Mouse (Mus musculus) ZHBTc4 (cell line): ENCODE measurements at regions not wholly inside any gene's neighbourhood (a gene's known extent, or its start where the extent isn't known, plus 50 kb on each side); places are given as distances from the start of the nearest gene placed in this dataset.
A peak's percentile ranks its signal among the peaks of the same experiment; 100 is the strongest.

Experiments
- DNase-seq: peaks from one replicate; pipeline ENCODE4 v3.0.0-alpha.2; 2011; ENCODE audit warnings: low read depth, low spot score

DNA sequence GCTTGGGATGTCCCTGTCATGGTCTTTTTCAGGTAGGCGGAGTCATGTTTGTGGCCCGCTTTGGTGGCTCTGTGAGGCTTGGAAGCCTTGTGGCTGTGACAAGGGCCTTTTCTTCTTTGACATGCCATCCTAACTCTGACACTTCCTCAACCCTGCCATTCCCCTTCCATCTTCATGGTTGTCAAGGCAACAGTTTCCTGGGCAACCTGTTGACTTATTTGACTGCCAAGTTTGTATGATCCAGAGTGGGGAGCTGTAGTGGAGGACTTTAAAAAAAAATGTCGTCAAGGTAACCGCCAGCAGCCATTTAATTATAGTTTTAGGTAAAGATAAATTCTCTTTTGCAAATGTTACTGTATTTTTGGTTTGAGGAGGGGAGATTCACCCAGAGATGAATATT, 56.8 kb upstream of the Kcng1 start:
- DNase-seq, result peak; percentile 35

GRCm38 (mm10) chr2:168337611-168338010, 56.1 kb upstream of the Kcng1 start:
- DNase-seq, result no peak

- peak; percentile 50 for DNase-seq
Measured at GRCm38 (mm10) chr2:168335739-168336385, 54.3 kb upstream of the Kcng1 start.

GRCm38 (mm10) chr2:168334241-168334588, 52.7 kb upstream of the Kcng1 start:
- DNase-seq, result peak; percentile 53

- DNase-seq, result no peak
Measured at GRCm38 (mm10) chr2:168333552-168334240, 52.2 kb upstream of the Kcng1 start.

- DNase-seq, result no peak
Measured at GRCm38 (mm10) chr2:168332972-168333371, 51.4 kb upstream of the Kcng1 start.
